Mouse (Mus musculus): ENCODE measurements at regions not wholly inside any gene's neighbourhood (a gene's known extent, or its start where the extent isn't known, plus 50 kb on each side); places are given as distances from the start of the nearest gene placed in this dataset.
A peak's percentile ranks its signal among the peaks of the same experiment; 100 is the strongest.

GRCm38 (mm10) chr9:34280311-34281208, 205.1 kb upstream of the Kirrel3 start:
- no peak for DNase-seq (ENCODE audit: low spot score in 2 of 2)

GRCm38 (mm10) chr9:34323571-34323970, 162.1 kb upstream of the Kirrel3 start:
- no peak for DNase-seq (ENCODE audit: low spot score in 2 of 2)

GRCm38 (mm10) chr9:34328723-34329122, 157.0 kb upstream of the Kirrel3 start:
- DNase-seq (ENCODE audit: low spot score in 2 of 2): no peak

GRCm38 (mm10) chr9:34334112-34334511, 151.6 kb upstream of the Kirrel3 start:
- no peak for DNase-seq (ENCODE audit: low spot score in 2 of 2)

GRCm38 (mm10) chr9:34334555-34335468, 150.9 kb upstream of the Kirrel3 start:
- no peak for DNase-seq (ENCODE audit: low spot score in 2 of 2)

- DNase-seq (ENCODE audit: low spot score in 2 of 2): no peak
Observed at GRCm38 (mm10) chr9:34348442-34348841, 137.3 kb upstream of the Kirrel3 start.

- no peak for DNase-seq (ENCODE audit: low spot score in 2 of 2)
Observed at GRCm38 (mm10) chr9:34349997-34350396, 135.7 kb upstream of the Kirrel3 start.

GRCm38 (mm10) chr9:34353744-34354143, 131.9 kb upstream of the Kirrel3 start:
- DNase-seq (ENCODE audit: low spot score in 2 of 2): no peak

GRCm38 (mm10) chr9:34354723-34355316, 130.9 kb upstream of the Kirrel3 start:
- DNase-seq (ENCODE audit: low spot score in 2 of 2): no peak

- DNase-seq (ENCODE audit: low spot score in 2 of 2): peak in 1 of 2 experiments; percentile 13
Observed at GRCm38 (mm10) chr9:34370686-34371398, 114.9 kb upstream of the Kirrel3 start.

GRCm38 (mm10) chr9:34375187-34375586, 110.5 kb upstream of the Kirrel3 start:
- no peak for DNase-seq (ENCODE audit: low spot score in 2 of 2)

GRCm38 (mm10) chr9:34380008-34380407, 105.7 kb upstream of the Kirrel3 start:
- DNase-seq (ENCODE audit: low spot score in 2 of 2): no peak

GRCm38 (mm10) chr9:34381601-34382000, 104.1 kb upstream of the Kirrel3 start:
- DNase-seq (ENCODE audit: low spot score in 2 of 2): no peak

GRCm38 (mm10) chr9:34382208-34382607, 103.5 kb upstream of the Kirrel3 start:
- DNase-seq (ENCODE audit: low spot score in 2 of 2): no peak

- DNase-seq (ENCODE audit: low spot score in 2 of 2): no peak
Observed at GRCm38 (mm10) chr9:34386071-34386470, 99.6 kb upstream of the Kirrel3 start.

- no peak for DNase-seq (ENCODE audit: low spot score in 2 of 2)
Observed at GRCm38 (mm10) chr9:34393042-34393441, 92.7 kb upstream of the Kirrel3 start.

- no peak for DNase-seq (ENCODE audit: low spot score in 2 of 2)
Observed at GRCm38 (mm10) chr9:34395839-34396804, 89.6 kb upstream of the Kirrel3 start.

GRCm38 (mm10) chr9:34411699-34412098, 74.0 kb upstream of the Kirrel3 start:
- DNase-seq (ENCODE audit: low spot score in 2 of 2): peak; percentile 54 to 76

- peak in 1 of 2 experiments; percentile 41 for DNase-seq (ENCODE audit: low spot score in 2 of 2)
Observed at GRCm38 (mm10) chr9:34416153-34416552, 69.5 kb upstream of the Kirrel3 start.

- no peak for DNase-seq (ENCODE audit: low spot score in 2 of 2)
Observed at GRCm38 (mm10) chr9:34418100-34418499, 67.6 kb upstream of the Kirrel3 start.

All from frontal cortex, postnatal 36 days (tissue).